Mouse (Mus musculus): ENCODE measurements at regions not wholly inside any gene's neighbourhood (a gene's known extent, or its start where the extent isn't known, plus 50 kb on each side); places are given as distances from the start of the nearest gene placed in this dataset.

DNA sequence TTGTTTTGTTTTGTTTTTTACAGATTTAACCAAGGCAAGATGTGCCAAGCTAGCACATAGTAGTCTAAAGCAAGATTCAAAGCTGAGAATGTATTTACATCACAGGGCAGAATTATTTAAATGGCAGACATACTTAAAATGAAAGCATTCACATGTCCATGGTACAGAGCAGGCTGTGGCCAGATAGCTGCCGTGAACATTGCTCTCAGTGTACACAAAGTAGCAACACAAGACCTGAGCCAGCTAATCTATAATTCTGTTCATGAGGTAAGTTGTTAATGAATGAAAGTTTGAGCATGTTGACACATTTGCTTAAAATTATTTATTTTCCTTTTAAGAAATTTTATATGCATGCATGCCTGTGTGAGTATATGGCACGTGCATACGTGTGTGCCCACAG, 164.0 kb downstream of the Dyrk2 start:
- no peaks in the 10 kb centered on the region for H3K36me3 ChIP-seq (replicated peaks; ENCODE audit: control insufficient read depth, insufficient read depth, low read depth, low read length)

GRCm38 (mm10) chr10:118709718-118710117, 160.3 kb downstream of the Dyrk2 start:
- H3K4me3 ChIP-seq (ENCODE audit: low read depth, low read length) = no peak overlapping the region
- H3K9ac ChIP-seq (replicated peaks; ENCODE audit: low read length) = no peak overlapping the region
- H3K9me3 ChIP-seq (replicated peaks; ENCODE audit: control insufficient read depth, low read length) = no peaks in the 10 kb centered on the region
- no peak overlapping the region for H3K4me2 ChIP-seq (ENCODE audit: low read depth, low read length)
- DNase-seq (ENCODE audit: low spot score) (no peak), ATAC-seq (replicated peaks; ENCODE audit: insufficient number of reproducible peaks, low FRiP score, low TSS enrichment, low read depth) (no peak)
- no peak overlapping the region for H3K27ac ChIP-seq (replicated peaks; ENCODE audit: low read depth, low read length)
- H3K36me3 ChIP-seq (replicated peaks; ENCODE audit: control insufficient read depth, insufficient read depth, low read depth, low read length) = no peaks in the 10 kb centered on the region
- H3K4me1 ChIP-seq (ENCODE audit: control insufficient read depth, insufficient read depth, low read length) = no peaks in the 10 kb centered on the region
- no peaks in the 10 kb centered on the region for H3K27me3 ChIP-seq (ENCODE audit: control insufficient read depth, insufficient read depth, low read length)
- WGBS = 91% methylated on average over 8 of the region's 8 CpGs

More for the DNA sequence above, 164.0 kb downstream of the Dyrk2 start:
- DNase-seq (ENCODE audit: low spot score) (no peak), ATAC-seq (replicated peaks; ENCODE audit: insufficient number of reproducible peaks, low FRiP score, low TSS enrichment, low read depth) (no peak)
- Histone ChIP-seq H3K4me1 (ENCODE audit: control insufficient read depth, insufficient read depth, low read length) (no peaks in the 10 kb centered on the region), H3K4me3 (ENCODE audit: low read depth, low read length) (no peak overlapping the region), H3K27ac (replicated peaks; ENCODE audit: low read depth, low read length) (no peak overlapping the region), H3K4me2 (ENCODE audit: low read depth, low read length) (no peak overlapping the region), H3K9me3 (replicated peaks; ENCODE audit: control insufficient read depth, low read length) (no peaks in the 10 kb centered on the region), H3K27me3 (ENCODE audit: control insufficient read depth, insufficient read depth, low read length) (no peaks in the 10 kb centered on the region), H3K9ac (replicated peaks; ENCODE audit: low read length) (no peak overlapping the region)
- WGBS = 93% methylated on average over 3 of the region's 3 CpGs

- 63% methylated on average over 3 of the region's 3 CpGs for WGBS
- Histone ChIP-seq H3K4me2 (ENCODE audit: low read depth, low read length) (no peak overlapping the region), H3K4me3 (ENCODE audit: low read depth, low read length) (no peak overlapping the region), H3K36me3 (replicated peaks; ENCODE audit: control insufficient read depth, insufficient read depth, low read depth, low read length) (no peaks in the 10 kb centered on the region), H3K9ac (replicated peaks; ENCODE audit: low read length) (no peak overlapping the region), H3K9me3 (replicated peaks; ENCODE audit: control insufficient read depth, low read length) (no peaks in the 10 kb centered on the region), H3K4me1 (ENCODE audit: control insufficient read depth, insufficient read depth, low read length) (no peaks in the 10 kb centered on the region), H3K27ac (replicated peaks; ENCODE audit: low read depth, low read length) (no peak overlapping the region), H3K27me3 (ENCODE audit: control insufficient read depth, insufficient read depth, low read length) (no peaks in the 10 kb centered on the region)
- ATAC-seq (replicated peaks; ENCODE audit: insufficient number of reproducible peaks, low FRiP score, low TSS enrichment, low read depth) = no peak
- no peak for DNase-seq (ENCODE audit: low spot score)
Measured at GRCm38 (mm10) chr10:118711529-118711928, 158.5 kb downstream of the Dyrk2 start.

DNA sequence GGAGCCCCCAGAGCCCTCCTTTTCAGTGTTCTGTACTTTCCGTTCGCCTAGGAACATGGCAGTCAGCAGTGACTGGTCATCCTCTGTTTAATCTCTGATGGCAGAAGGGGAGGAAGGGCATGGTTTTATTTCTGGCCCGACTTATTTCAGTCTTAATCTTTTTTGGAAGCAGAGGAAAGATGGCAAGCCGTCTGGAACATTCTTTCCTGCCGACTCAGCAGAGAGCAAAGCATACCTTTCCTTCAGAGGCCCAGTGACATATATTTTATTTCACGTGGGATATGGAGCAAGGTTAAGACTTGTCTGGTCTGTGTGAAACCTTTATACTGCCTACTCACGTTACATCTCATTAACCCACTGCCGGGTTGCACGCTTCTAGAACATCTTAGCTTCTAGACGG, 158.1 kb downstream of the Dyrk2 start:
- Histone ChIP-seq H3K27me3 (ENCODE audit: control insufficient read depth, insufficient read depth, low read length) (no peaks in the 10 kb centered on the region), H3K36me3 (replicated peaks; ENCODE audit: control insufficient read depth, insufficient read depth, low read depth, low read length) (no peaks in the 10 kb centered on the region), H3K4me3 (ENCODE audit: low read depth, low read length) (no peak overlapping the region), H3K9ac (replicated peaks; ENCODE audit: low read length) (no peak overlapping the region), H3K9me3 (replicated peaks; ENCODE audit: control insufficient read depth, low read length) (no peaks in the 10 kb centered on the region), H3K4me1 (ENCODE audit: control insufficient read depth, insufficient read depth, low read length) (no peaks in the 10 kb centered on the region), H3K27ac (replicated peaks; ENCODE audit: low read depth, low read length) (no peak overlapping the region), H3K4me2 (ENCODE audit: low read depth, low read length) (no peak overlapping the region)
- ATAC-seq (replicated peaks; ENCODE audit: insufficient number of reproducible peaks, low FRiP score, low TSS enrichment, low read depth) (no peak), DNase-seq (ENCODE audit: low spot score) (no peak)
- 71% methylated on average over 10 of the region's 10 CpGs for WGBS

- ATAC-seq (replicated peaks; ENCODE audit: insufficient number of reproducible peaks, low FRiP score, low TSS enrichment, low read depth) (no peak), DNase-seq (ENCODE audit: low spot score) (no peak)
- no peaks in the 10 kb centered on the region for H3K27me3 ChIP-seq (ENCODE audit: control insufficient read depth, insufficient read depth, low read length)
- H3K4me1 ChIP-seq (ENCODE audit: control insufficient read depth, insufficient read depth, low read length) = no peaks in the 10 kb centered on the region
- no peak overlapping the region for H3K27ac ChIP-seq (replicated peaks; ENCODE audit: low read depth, low read length)
- no peak overlapping the region for H3K4me2 ChIP-seq (ENCODE audit: low read depth, low read length)
- H3K36me3 ChIP-seq (replicated peaks; ENCODE audit: control insufficient read depth, insufficient read depth, low read depth, low read length) = no peaks in the 10 kb centered on the region
- H3K9ac ChIP-seq (replicated peaks; ENCODE audit: low read length) = no peak overlapping the region
- 88% methylated on average over 6 of the region's 6 CpGs for WGBS
- no peaks in the 10 kb centered on the region for H3K9me3 ChIP-seq (replicated peaks; ENCODE audit: control insufficient read depth, low read length)
- no peak overlapping the region for H3K4me3 ChIP-seq (ENCODE audit: low read depth, low read length)
Measured at GRCm38 (mm10) chr10:118712951-118713350, 157.1 kb downstream of the Dyrk2 start.

DNA sequence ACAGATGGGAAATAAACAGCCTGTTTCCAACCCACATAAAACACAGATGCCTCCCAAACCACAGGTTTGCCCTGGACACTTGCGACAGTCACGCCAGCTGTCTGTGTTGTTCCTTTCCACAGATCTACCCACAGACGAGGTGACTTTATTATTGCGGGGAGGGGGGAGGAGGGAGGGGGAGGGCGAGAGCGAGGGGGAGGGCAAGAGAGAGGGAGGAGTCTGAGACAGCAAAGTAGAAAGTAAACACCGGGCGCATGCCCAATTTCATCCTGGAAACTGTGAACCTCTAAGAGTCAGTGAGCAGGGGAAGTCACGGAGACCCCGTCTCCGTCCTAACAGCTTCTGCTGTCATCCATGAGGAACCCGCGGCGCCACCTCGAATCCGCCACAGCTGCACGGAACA, 155.8 kb downstream of the Dyrk2 start:
- WGBS = 91% methylated on average over 17 of the region's 17 CpGs
- DNase-seq (ENCODE audit: low spot score) = no peak
- H3K9ac ChIP-seq (replicated peaks; ENCODE audit: low read length) = no peak overlapping the region
- H3K4me1 ChIP-seq (ENCODE audit: control insufficient read depth, insufficient read depth, low read length) = no peaks in the 10 kb centered on the region
- H3K27me3 ChIP-seq (ENCODE audit: control insufficient read depth, insufficient read depth, low read length) = no peaks in the 10 kb centered on the region
- no peak overlapping the region for H3K27ac ChIP-seq (replicated peaks; ENCODE audit: low read depth, low read length)
- no peaks in the 10 kb centered on the region for H3K36me3 ChIP-seq (replicated peaks; ENCODE audit: control insufficient read depth, insufficient read depth, low read depth, low read length)
- no peak overlapping the region for H3K4me3 ChIP-seq (ENCODE audit: low read depth, low read length)
- H3K4me2 ChIP-seq (ENCODE audit: low read depth, low read length) = no peak overlapping the region
- no peak for ATAC-seq (replicated peaks; ENCODE audit: insufficient number of reproducible peaks, low FRiP score, low TSS enrichment, low read depth)
- no peaks in the 10 kb centered on the region for H3K9me3 ChIP-seq (replicated peaks; ENCODE audit: control insufficient read depth, low read length)

DNA sequence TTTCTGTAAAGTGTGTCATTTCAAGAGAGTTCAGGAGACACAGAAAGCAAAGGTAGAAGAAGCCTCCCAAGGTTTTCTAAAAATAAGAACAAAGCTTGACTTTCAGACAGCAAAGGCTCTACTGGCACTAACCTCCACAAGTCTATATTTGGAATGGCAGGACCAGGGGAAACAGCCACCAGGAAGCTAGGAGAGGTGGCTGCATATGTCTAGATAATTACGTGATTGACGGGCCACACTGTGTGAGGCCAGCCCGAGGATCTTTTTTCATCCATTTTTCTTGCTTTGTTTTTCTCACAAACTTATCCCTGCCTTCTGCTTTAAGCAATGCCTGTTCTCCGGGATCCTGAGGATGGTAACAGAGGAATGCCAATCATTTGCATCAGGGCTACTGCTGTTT, 155.4 kb downstream of the Dyrk2 start:
- no peak for DNase-seq (ENCODE audit: low spot score)
- Histone ChIP-seq H3K9me3 (replicated peaks; ENCODE audit: control insufficient read depth, low read length) (no peaks in the 10 kb centered on the region), H3K4me2 (ENCODE audit: low read depth, low read length) (no peak overlapping the region), H3K4me3 (ENCODE audit: low read depth, low read length) (no peak overlapping the region), H3K36me3 (replicated peaks; ENCODE audit: control insufficient read depth, insufficient read depth, low read depth, low read length) (no peaks in the 10 kb centered on the region), H3K27me3 (ENCODE audit: control insufficient read depth, insufficient read depth, low read length) (no peaks in the 10 kb centered on the region), H3K9ac (replicated peaks; ENCODE audit: low read length) (no peak overlapping the region), H3K27ac (replicated peaks; ENCODE audit: low read depth, low read length) (no peak overlapping the region), H3K4me1 (ENCODE audit: control insufficient read depth, insufficient read depth, low read length) (no peaks in the 10 kb centered on the region)
- 91% methylated on average over 4 of the region's 4 CpGs for WGBS
- no peak for ATAC-seq (replicated peaks; ENCODE audit: insufficient number of reproducible peaks, low FRiP score, low TSS enrichment, low read depth)

DNA sequence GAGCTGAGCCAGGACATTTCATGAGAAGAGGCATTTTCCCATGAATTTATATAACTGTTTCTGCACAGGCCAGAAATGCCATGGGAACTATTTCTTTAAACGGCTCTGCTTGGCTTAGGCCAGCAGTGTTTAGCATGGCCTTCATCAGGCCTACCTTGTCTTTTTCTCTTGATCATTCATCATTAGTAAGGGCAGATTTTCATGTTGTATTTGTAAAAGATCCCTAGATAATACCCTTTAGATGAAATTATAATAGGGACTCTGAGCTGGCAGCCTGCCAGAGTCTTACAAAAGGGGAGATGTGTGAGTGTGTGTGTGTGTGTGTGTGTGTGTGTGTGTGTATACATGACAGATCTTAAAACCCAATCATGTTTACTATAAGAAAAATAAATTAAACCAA, 149.4 kb downstream of the Dyrk2 start:
- Histone ChIP-seq H3K4me3 (ENCODE audit: low read depth, low read length) (no peak overlapping the region), H3K27me3 (ENCODE audit: control insufficient read depth, insufficient read depth, low read length) (no peaks in the 10 kb centered on the region), H3K27ac (replicated peaks; ENCODE audit: low read depth, low read length) (no peak overlapping the region), H3K4me2 (ENCODE audit: low read depth, low read length) (no peak overlapping the region), H3K9ac (replicated peaks; ENCODE audit: low read length) (no peak overlapping the region), H3K36me3 (replicated peaks; ENCODE audit: control insufficient read depth, insufficient read depth, low read depth, low read length) (no peaks in the 10 kb centered on the region), H3K4me1 (ENCODE audit: control insufficient read depth, insufficient read depth, low read length) (no peaks in the 10 kb centered on the region), H3K9me3 (replicated peaks; ENCODE audit: control insufficient read depth, low read length) (no peaks in the 10 kb centered on the region)
- ATAC-seq (replicated peaks; ENCODE audit: insufficient number of reproducible peaks, low FRiP score, low TSS enrichment, low read depth) (no peak), DNase-seq (ENCODE audit: low spot score) (no peak)
- WGBS = 72% methylated on average over 1 of the region's 1 CpGs

All from embryonic facial prominence, embryonic 11.5 days (tissue).